Mouse (Mus musculus) neural tube, embryonic 11.5 days (tissue): ENCODE measurements around the gene Plagl2. TPM values are rescaled to one million over a fixed set of nuclear protein-coding genes. Genes with fewer than 3 reads are reported as not detected.
A peak's percentile ranks its signal among the peaks of the same experiment; 100 is the strongest.

ENCODE experiments used
- ATAC-seq: fragments of 200-750 bp; cut with Nextera tagmentation; 2 replicates; pipeline ENCODE4 v1.8.0; 2017; ENCODE audit warnings: moderate number of reproducible peaks, mild to moderate bottlenecking, moderate TSS enrichment, moderate library complexity; ENCODE audit not compliant: insufficient read depth, low FRiP score, low TSS enrichment
- DNase-seq: peaks from one replicate; pipeline ENCODE4 v3.0.0-alpha.2; 2015; ENCODE audit warnings: low spot score
- H3K27ac ChIP-seq: fragments of 300-500 bp; sonication (generic); 2 replicates; pipeline ENCODE4 v1.5.1; 2014; ENCODE audit warnings: low read depth, mild to moderate bottlenecking, low read length
- H3K27me3 ChIP-seq: fragments of 300-500 bp; sonication (generic); 2 replicates; pipeline ENCODE4 v1.6.1; 2014; ENCODE audit warnings: mild to moderate bottlenecking, low read length, mixed read lengths; ENCODE audit not compliant: control insufficient read depth, insufficient read depth
- H3K36me3 ChIP-seq: fragments of 300-500 bp; sonication (generic); 2 replicates; pipeline ENCODE4 v1.6.1; 2014; ENCODE audit warnings: mild to moderate bottlenecking, low read length, moderate library complexity, mixed read lengths; ENCODE audit not compliant: control insufficient read depth, insufficient read depth
- H3K4me1 ChIP-seq: fragments of 300-500 bp; sonication (generic); 2 replicates; pipeline ENCODE4 v1.6.1; 2014; ENCODE audit warnings: low read length, mixed read lengths; ENCODE audit not compliant: control insufficient read depth, insufficient read depth
- H3K4me2 ChIP-seq: fragments of 300-500 bp; sonication (generic); 2 replicates; pipeline ENCODE4 v1.6.1; 2014; ENCODE audit warnings: low read depth, mild to moderate bottlenecking, moderate library complexity
- H3K4me3 ChIP-seq: fragments of 300-500 bp; sonication (generic); 2 replicates; pipeline ENCODE4 v1.5.1; 2014; ENCODE audit warnings: low read depth, low read length
- H3K9ac ChIP-seq: fragments of 300-500 bp; sonication (generic); 2 replicates; pipeline ENCODE4 v1.6.1; 2014; ENCODE audit warnings: mild to moderate bottlenecking, low read length
- H3K9me3 ChIP-seq: fragments of 300-500 bp; sonication (generic); 2 replicates; pipeline ENCODE4 v1.6.1; 2016; ENCODE audit warnings: low read length; ENCODE audit not compliant: control insufficient read depth
- WGBS: fragments of 180-500 bp; shearing (Covaris S2); extraction: QIAGEN DNeasy Blood & Tissue Kit; methylation state at CpG from one replicate; pipeline ENCODE4 v1.1.7; 2014; 5-methylcytosine and 5-hydroxymethylcytosine counted together
- polyA plus RNA-seq: library from polyadenylated mRNA; unstranded; fragments of >200 nt; fragmentation: Nextera tagmentation; extraction: Ambion mirVana; gene quantifications from 2 replicates; pipeline ENCODE4 v1.2.1, GENCODE M21; 2014

Gene Plagl2
- polyA plus RNA-seq, 1 experiment from 2014 or later, result 34.0 TPM

DNA sequence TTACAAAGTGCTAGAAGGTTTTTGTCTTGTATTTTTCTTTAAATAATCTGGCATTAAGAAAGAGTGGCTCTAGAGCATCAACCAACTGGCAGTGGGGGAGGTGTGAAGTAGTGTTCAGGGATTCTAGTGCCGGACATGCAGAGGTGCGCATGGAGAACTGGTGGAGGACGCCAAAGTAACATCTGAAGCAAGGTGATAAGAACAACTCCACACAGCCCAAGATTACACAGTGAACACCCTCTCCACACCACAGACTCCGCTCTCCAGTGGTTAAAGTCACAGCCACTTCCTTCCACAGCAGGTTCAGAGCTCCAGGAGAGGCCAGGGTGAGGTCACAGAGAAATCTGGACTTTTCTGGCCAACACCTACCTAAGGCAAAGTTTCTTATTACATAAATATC is 13.3 kb downstream of the Plagl2 start:
- H3K36me3 ChIP-seq, result peaks cover 29% of the 10 kb centered on the region

DNA sequence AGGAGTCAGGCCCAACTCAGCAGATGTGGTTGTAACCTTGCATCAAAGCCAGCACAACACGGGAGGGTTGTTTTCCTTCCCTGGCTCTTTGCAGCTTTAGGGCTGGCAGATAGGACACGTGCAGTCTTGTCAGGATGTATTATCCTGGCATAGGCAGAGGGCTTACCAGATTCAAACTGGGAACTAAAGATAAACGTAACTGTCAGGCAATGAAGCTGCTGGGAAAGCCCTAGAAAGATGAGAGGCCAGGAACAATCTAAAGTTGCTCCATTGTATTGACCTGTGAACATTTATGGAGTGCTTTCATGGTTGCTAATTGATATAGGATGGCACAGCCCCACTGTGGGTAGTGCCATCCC is 15.7 kb downstream of the Plagl2 start:
- H3K4me2 ChIP-seq, result peak overlapping the region; percentile 72
- H3K27ac ChIP-seq, result no peak overlapping the region
- H3K9ac ChIP-seq, result peak overlapping the region; percentile 14; the same call in 1 of the 2 replicates
- WGBS, result 8% methylated on average over 3 of the region's 3 CpGs
- ATAC-seq, result no peak
- no peaks in the 10 kb centered on the region for H3K9me3 ChIP-seq
- peak overlapping the region; percentile 46; the same call in 1 of the 2 replicates for H3K4me3 ChIP-seq
- no peaks in the 10 kb centered on the region for H3K27me3 ChIP-seq
- H3K4me1 ChIP-seq, result 0 out of 2 replicates have a peak, but pooled peaks cover 2% of the 10 kb centered on the region
- H3K36me3 ChIP-seq, result peaks cover 15% of the 10 kb centered on the region
- DNase-seq, result no peak

More for the DNA sequence above, 13.3 kb downstream of the Plagl2 start:
- Histone ChIP-seq H3K9ac (no peak overlapping the region), H3K27ac (no peak overlapping the region), H3K4me1 (0 out of 2 replicates have a peak, but pooled peaks cover 2% of the 10 kb centered on the region), H3K9me3 (no peaks in the 10 kb centered on the region), H3K4me3 (no peak overlapping the region), H3K4me2 (no peak overlapping the region), H3K27me3 (no peaks in the 10 kb centered on the region)
- WGBS, result 87% methylated on average over 4 of the region's 4 CpGs
- ATAC-seq, result no peak
- no peak for DNase-seq

DNA sequence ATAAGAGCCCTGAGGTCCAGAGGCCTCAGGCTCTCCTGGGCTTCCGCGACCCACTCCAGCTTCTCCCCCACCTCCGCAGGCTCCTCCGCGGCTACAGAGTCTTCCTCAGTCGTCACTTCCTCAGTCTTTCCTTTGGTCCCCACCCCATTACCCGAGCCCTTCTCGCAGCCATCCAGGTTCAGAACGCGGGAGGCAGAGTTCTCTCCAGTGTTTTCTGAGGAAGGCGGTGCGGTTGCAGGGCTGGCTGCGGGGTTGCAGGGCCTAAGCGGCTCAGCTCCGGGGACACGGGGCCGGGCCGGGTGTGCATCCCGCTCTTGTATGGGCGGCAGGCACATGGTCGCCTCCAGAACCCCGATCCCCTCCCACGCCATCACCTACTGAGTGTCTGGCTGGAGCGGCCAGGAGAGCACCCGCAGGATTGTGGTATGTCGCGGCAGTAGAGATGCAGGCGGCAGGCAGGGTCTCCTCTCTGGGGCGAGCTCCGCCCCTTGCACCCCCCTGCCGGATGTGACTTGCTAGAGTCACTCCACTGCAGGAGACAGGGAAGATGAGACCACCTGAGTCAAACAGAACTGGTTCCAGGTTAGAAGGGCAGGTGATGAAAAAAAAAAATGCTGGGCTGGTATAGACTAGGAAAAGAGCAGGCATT is 16.2 kb downstream of the Plagl2 start, which contains the start of gene Tspyl3:
Tspyl3 (minus strand) TSS at position 496 of the 649 bp plus-strand sequence.
- Histone ChIP-seq H3K27ac (peak within 1 kb of the TSS; percentile 14; the same call in 1 of the 2 replicates), H3K4me3 (peak within 1 kb of the TSS; percentile 46), H3K36me3 (peaks cover 11% of the 10 kb centered on the region), H3K4me2 (peak within 1 kb of the TSS; percentile 72), H3K27me3 (no peaks in the 10 kb centered on the region), H3K9me3 (no peaks in the 10 kb centered on the region), H3K9ac (peak within 1 kb of the TSS; percentile 76), H3K4me1 (0 out of 2 replicates have a peak, but pooled peaks cover 2% of the 10 kb centered on the region)
- 7% methylated on average over 31 of the region's 31 CpGs for WGBS
- ATAC-seq, result peak; percentile 45; the same call in 1 of the 2 replicates
- peak; percentile 58 for DNase-seq

DNA sequence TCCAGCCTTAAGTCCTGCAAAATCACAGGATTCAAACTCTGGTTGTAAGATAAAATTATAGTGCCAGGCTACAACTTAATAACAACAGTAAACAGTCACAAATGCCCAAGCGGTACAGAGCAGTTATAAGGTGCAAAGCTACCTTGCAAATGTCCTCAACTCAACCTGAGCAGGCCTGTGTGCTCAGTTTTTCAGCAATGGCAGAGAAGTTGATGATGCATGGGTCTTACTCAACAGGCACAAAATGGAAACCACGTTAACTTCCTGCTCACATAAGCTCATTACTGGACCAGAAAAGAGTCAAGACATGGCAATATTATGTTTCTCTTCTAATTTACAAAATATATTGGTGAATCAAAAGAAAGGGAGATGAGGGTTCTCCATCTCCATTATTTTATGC is 18.7 kb downstream of the Plagl2 start:
- Histone ChIP-seq H3K4me2 (no peak overlapping the region), H3K27ac (no peak overlapping the region), H3K4me3 (no peak overlapping the region), H3K9ac (no peak overlapping the region), H3K36me3 (no peaks in the 10 kb centered on the region), H3K4me1 (0 out of 2 replicates have a peak, but pooled peaks cover 2% of the 10 kb centered on the region), H3K27me3 (no peaks in the 10 kb centered on the region), H3K9me3 (no peaks in the 10 kb centered on the region)
- DNase-seq (no peak), ATAC-seq (no peak)
- WGBS, result 91% methylated on average over 2 of the region's 2 CpGs

DNA sequence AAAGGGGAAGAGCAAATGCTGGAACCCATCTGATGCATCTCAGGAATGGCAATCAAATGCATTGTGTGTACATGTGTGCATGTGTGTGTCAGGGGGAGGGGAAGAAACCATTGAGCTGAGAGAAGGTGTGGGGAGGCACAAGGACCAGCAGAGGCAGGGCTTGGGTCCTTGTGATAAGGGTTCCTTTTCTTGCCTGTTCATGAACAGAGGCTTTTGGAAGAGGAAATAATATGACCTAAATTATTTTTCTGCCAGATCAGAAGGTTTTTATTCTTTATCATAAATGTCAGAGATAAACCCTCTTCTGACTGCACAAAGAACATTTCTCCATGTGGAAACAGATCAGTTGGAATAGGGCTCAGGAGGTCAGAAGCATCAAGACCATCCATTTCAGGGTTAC is 19.1 kb downstream of the Plagl2 start:
- DNase-seq, result no peak
- Histone ChIP-seq H3K4me1 (0 out of 2 replicates have a peak, but pooled peaks cover 2% of the 10 kb centered on the region), H3K27ac (no peak overlapping the region), H3K4me3 (no peak overlapping the region), H3K36me3 (no peaks in the 10 kb centered on the region), H3K4me2 (no peak overlapping the region), H3K9me3 (no peaks in the 10 kb centered on the region), H3K27me3 (no peaks in the 10 kb centered on the region), H3K9ac (no peak overlapping the region)
- ATAC-seq, result no peak

DNA sequence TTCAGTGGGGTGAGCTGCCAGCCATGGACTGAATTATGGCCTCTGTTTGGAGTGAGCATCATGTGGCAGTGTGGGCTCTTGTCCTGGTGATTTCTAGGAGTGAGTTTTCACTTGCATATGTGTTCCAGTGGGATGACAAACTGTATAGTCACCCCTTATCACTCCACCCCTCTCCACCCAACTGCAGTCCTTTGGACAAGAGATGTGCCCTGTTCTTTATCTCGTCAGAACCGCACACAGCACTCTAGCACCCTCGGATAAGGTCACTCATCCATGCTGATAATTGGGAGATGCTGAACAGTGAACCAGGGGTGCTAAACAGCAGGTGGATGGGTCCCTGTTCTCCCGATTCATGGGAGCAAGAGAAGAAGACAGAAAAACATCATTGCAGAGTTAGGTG is 19.6 kb downstream of the Plagl2 start:
- 89% methylated on average over 4 of the region's 4 CpGs for WGBS

DNA sequence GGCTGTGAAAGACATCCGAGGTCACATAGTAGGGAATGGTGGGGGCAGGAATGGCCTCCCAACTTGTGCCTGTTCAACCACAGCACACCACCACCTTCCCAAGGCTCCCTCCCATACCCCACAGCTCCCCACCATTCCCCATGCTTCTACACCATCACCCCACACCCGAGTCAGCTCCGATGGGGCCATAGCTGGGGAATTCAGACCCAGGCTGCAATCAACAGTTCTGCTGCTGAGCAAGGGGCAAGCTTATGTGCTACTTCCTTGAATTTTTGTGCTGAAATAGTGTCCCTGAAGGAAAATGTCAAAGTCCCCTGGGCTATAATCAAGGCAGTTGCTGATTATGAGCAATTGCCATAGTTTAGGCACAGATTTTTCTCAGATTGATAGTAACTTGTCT is 22.7 kb downstream of the Plagl2 start:
- H3K9me3 ChIP-seq, result no peaks in the 10 kb centered on the region
- H3K27me3 ChIP-seq, result no peaks in the 10 kb centered on the region
- no peak overlapping the region for H3K4me2 ChIP-seq
- no peaks in the 10 kb centered on the region for H3K4me1 ChIP-seq
- no peak overlapping the region for H3K27ac ChIP-seq
- ATAC-seq, result no peak
- WGBS, result 72% methylated on average over 3 of the region's 3 CpGs
- DNase-seq, result no peak
- H3K4me3 ChIP-seq, result no peak overlapping the region
- no peak overlapping the region for H3K9ac ChIP-seq
- no peaks in the 10 kb centered on the region for H3K36me3 ChIP-seq

More for the DNA sequence above, 19.6 kb downstream of the Plagl2 start:
- Histone ChIP-seq H3K27me3 (no peaks in the 10 kb centered on the region), H3K4me1 (0 out of 2 replicates have a peak, but pooled peaks cover 2% of the 10 kb centered on the region), H3K4me3 (no peak overlapping the region), H3K36me3 (no peaks in the 10 kb centered on the region), H3K9ac (no peak overlapping the region), H3K9me3 (no peaks in the 10 kb centered on the region), H3K27ac (no peak overlapping the region), H3K4me2 (no peak overlapping the region)
- ATAC-seq (no peak), DNase-seq (no peak)

DNA sequence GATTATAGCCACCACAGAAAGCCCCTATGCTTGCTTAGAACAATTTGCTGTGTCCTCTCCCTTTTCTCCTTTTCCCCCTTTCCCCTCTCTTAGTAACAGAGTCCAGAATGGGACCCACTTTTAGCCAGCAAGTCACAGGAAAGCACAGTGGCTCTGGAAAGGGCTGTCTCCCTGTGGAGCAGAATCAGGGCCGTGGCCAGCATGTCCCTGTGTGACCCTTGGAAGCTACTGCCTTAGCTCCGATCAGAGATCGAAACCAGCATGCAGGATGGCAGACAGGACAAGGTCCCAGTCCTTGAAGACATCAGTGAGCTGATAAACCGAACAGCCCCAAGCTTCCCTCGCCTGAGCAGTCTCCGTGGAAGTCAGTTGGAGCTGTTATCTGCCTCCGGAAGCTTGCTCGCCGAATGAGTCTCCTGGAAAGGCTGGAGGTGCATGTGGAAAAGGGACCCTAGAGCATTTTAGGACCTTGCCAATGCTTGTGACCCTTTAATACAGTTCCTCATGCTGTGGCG is 23.3 kb downstream of the Plagl2 start:
- H3K9me3 ChIP-seq, result no peaks in the 10 kb centered on the region
- 88% methylated on average over 10 of the region's 10 CpGs for WGBS
- ATAC-seq (no peak), DNase-seq (no peak)
- H3K27ac ChIP-seq, result no peak overlapping the region
- no peaks in the 10 kb centered on the region for H3K4me1 ChIP-seq
- no peak overlapping the region for H3K9ac ChIP-seq
- no peaks in the 10 kb centered on the region for H3K27me3 ChIP-seq
- H3K36me3 ChIP-seq, result no peaks in the 10 kb centered on the region
- H3K4me3 ChIP-seq, result no peak overlapping the region
- H3K4me2 ChIP-seq, result no peak overlapping the region

DNA sequence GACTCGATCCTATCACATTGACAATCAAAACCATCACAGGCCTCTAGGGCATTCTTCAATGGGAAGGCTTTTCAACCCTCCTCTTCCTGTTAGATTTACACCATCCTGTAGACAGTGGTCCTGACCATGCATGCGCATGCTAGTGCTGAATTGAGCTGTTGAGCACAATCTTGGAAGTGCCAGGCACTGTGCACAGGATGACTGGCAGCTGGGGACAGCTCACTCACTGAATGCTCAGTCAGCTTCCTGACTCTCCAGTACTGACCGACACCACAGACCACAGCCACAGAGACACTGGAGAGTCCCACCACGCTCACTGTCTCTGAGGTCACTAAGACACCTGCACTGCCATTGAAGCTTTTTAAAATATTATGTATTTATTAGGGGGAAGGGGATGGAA is 25.8 kb downstream of the Plagl2 start:
- WGBS, result 92% methylated on average over 4 of the region's 4 CpGs
- ATAC-seq (no peak), DNase-seq (no peak)
- no peak overlapping the region for H3K27ac ChIP-seq
- no peaks in the 10 kb centered on the region for H3K4me1 ChIP-seq
- H3K4me2 ChIP-seq, result no peak overlapping the region
- H3K27me3 ChIP-seq, result no peaks in the 10 kb centered on the region
- H3K9me3 ChIP-seq, result no peaks in the 10 kb centered on the region
- H3K4me3 ChIP-seq, result no peak overlapping the region
- H3K9ac ChIP-seq, result no peak overlapping the region
- H3K36me3 ChIP-seq, result no peaks in the 10 kb centered on the region
